Mouse (Mus musculus): ENCODE results near the gene Hmga2.

The Hmga2 gene

DNA sequence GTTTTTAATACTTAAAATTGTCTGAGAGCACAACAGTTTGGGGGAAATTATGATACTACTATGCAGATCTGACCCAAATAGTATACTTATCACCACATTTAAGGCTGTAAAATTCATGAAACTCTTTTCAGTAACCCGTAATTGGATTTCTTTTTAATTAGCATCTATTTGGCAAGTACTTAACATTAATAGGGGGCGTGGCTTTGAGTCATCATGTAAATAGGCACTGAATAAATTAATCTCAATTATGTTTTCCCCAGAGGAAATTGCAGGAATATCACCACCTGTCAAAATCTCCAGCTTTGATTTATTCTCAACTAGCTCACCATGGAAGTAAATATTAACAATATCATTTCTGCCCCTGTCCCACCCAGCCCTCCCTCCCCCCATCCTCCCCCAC, 3.7 kb downstream of the Hmga2 start:
- DNase-seq: no peak

- no peak for DNase-seq
Measured at GRCm38 (mm10) chr10:120465121-120465520, 11.1 kb downstream of the Hmga2 start.

DNA sequence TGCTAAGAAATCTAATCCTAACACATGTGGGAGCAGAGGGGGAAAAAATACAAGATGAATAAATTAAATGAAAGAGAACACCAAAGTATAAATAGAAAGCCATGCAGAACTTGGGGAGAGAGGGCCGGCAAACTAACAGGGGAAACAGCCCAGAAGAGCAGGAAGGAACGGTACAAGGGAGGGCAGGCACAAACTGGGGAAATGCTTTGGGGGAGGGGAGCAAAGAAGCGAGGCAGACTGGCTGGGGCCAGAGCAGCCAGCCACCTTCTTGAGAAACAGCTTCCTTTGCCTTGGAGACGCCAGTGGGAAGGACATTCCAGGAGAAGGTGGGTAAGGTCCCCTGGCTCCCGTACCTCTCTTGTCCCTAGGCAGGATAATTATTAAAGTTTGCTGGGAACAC, 14.5 kb downstream of the Hmga2 start:
- peak; percentile 28 for DNase-seq

DNA sequence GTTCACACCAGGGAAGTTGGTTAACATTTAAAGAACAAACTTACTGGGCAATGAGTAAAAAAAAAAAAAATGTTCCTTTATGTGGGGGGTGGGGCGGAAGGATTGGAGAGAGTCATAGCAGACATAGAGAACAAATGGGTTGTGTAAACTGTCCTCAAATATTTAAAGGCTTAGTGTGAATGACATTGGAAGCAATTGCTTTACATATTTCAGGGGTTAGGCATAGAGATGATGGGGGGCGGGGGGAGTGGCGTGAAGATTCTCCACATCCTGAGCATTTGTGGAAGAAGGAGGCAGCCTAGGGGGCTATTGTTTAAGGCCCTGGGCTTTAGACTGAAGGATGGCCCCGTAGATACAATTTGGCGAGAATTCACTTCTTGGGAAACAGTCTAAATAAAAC, 15.0 kb downstream of the Hmga2 start:
- DNase-seq: no peak

GRCm38 (mm10) chr10:120458866-120459265, 17.4 kb downstream of the Hmga2 start:
- no peak for DNase-seq

DNA sequence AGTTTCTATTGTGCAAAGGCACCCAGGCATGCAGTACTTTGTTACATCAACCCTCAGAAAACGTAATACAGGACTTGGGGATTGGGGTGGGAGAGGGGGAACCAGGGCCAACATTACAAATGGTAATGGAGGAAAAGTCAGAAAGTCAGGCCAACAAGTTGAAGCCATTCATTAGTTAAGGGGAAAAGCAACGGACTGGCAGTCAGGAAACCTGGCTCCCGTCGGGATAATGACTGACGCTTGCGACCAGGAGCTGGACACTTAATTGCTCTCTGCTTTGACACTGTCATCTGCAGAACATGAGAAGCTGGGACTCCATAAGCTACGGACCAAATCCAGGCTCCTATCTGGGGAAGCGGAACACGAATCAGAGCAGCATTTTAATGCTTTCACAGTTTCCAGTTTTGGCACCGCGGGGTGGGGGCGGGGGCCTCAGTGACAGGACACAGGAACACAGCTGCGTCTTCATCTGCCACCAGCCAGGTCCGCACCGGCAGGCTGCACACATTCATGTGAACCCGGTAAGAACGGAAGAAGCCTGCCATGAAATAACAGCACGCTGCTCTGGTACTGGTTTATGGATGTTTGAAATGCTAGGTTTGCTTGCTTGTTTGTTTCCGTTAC, 26.5 kb downstream of the Hmga2 start:
- DNase-seq: peak; percentile 18

DNA sequence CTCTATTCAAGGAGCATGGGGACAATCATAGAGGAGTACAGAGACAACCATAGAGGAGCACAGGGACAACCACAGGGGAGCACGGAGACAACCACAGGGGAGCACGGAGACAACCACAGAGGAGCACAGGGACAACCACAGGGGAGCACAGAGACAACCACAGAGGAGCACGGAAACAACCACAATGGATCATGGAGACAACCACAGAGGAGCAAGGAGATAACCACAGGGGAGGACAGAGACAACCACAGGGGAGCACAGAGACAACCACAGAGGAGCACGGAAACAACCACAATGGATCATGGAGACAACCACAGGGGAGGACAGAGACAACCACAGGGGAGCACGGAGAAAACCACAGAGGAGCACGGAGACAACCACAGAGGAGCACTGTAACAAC, 29.5 kb downstream of the Hmga2 start:
- no peak for DNase-seq

- no peak for DNase-seq
Measured at GRCm38 (mm10) chr10:120446206-120446605, 30.1 kb downstream of the Hmga2 start.

DNA sequence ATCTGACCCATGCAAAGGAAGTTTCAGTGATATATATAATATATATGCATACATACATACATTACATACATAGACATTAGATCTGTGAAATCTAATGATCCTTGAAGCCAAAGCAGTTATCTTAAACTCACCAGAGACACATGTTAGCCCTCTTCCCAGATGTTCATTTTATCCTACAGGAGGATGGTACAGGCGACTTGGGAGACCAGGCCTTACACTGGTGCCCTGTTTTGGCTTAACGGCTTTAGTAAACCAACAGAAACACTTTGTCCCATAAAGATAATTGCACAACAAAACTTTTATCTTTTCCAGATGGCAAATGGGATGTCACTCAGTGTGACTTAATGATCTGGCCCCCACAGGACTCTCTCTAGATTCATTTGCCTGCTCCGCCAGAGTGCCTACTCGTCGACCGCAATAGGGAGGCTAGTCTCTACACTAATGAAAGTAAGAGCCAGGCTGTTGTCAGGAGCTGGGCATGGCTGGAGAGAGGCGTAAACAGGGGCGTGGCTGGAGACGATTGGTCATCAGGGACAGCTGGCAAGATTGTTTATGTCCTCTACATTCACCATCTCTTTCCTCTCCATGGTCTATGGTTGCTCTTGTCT, 31.7 kb downstream of the Hmga2 start:
- DNase-seq: no peak

GRCm38 (mm10) chr10:120443757-120444311, 32.4 kb downstream of the Hmga2 start:
- no peak for DNase-seq

- no peak for DNase-seq
Measured at GRCm38 (mm10) chr10:120441254-120441653, 35.0 kb downstream of the Hmga2 start.

GRCm38 (mm10) chr10:120434433-120434832, 41.8 kb downstream of the Hmga2 start:
- DNase-seq: no peak

DNA sequence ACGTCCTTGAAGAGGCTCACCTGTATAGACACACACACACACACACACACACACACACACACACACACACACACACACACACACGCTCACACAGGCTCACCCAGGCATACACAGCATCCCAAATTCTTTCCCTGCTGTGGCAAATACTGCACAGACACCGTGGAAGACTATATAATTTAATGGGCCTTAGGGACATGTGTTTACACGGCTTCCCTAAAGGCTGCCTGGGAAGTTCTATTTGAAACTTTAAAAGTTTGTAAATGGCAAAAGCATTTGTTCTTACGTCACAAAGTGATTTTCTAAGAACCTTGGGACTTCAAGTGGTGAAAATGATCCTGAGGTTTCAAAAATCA, 42.8 kb downstream of the Hmga2 start:
- no peak for DNase-seq

DNA sequence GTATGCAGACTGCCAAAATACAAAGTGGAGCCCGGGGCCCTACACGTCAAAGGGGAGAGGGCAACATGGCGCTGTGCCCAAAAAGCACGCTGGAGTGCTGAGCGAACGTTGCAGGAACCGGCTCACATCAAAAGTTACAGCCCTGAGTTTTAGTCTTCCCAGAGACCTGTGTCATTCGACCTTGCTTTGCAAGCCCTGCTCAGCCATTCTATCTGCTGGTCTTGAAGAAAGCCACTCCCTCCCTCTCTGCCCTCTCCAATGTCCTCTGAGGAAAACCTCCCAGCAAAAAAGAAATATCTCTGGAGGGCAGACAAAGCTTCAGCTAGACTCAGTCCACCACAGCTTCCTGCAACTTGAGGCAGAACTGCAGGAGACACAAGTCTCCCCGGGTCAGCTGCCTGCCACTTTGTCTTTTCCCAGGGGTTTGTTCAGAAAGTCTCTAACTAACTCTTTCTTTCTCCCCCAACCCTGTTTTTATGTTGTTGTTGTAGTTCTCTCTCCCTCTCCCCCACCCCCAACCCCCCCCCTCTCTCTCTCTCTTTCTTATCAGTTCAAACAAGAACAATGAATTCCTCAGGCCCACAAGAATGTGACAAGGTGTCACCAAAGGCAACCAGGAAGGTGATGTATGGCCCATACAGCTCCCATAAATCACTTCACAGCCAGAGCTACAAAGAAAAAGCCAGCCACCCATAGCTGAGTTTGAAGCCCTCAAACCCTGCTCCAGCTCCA, 43.4 kb downstream of the Hmga2 start:
- DNase-seq: no peak

GRCm38 (mm10) chr10:120432081-120432480, 44.2 kb downstream of the Hmga2 start:
- DNase-seq: no peak

- peak; percentile 44 for DNase-seq
Measured at GRCm38 (mm10) chr10:120431435-120431834, 44.8 kb downstream of the Hmga2 start.

GRCm38 (mm10) chr10:120430422-120430821, 45.8 kb downstream of the Hmga2 start:
- DNase-seq: no peak

DNA sequence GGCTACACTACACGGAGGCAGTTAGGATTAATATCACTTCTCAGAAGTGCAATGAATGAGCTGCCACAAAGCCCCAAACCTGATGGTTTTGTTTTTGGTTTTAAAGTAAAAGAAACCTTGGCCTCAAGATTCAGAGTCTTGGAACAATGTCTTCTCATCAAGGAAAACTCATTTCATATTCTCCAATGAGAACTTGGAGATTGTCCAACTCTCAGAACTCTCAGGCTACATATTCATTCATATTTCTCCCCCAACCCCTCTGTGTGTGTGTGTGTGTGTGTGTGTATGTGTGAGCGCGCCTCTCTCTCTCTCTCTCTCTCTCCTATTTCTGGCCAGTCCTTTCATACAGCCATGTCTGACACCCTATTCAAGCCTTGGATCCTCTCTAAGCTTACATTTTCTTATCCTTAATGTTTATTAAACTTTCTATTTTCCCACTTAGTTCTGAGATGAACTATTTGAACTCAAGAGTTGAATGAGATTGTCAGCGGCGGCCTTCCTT, 46.5 kb downstream of the Hmga2 start:
- DNase-seq: no peak

- DNase-seq: no peak
Measured at GRCm38 (mm10) chr10:120429199-120429551, 47.1 kb downstream of the Hmga2 start.

DNA sequence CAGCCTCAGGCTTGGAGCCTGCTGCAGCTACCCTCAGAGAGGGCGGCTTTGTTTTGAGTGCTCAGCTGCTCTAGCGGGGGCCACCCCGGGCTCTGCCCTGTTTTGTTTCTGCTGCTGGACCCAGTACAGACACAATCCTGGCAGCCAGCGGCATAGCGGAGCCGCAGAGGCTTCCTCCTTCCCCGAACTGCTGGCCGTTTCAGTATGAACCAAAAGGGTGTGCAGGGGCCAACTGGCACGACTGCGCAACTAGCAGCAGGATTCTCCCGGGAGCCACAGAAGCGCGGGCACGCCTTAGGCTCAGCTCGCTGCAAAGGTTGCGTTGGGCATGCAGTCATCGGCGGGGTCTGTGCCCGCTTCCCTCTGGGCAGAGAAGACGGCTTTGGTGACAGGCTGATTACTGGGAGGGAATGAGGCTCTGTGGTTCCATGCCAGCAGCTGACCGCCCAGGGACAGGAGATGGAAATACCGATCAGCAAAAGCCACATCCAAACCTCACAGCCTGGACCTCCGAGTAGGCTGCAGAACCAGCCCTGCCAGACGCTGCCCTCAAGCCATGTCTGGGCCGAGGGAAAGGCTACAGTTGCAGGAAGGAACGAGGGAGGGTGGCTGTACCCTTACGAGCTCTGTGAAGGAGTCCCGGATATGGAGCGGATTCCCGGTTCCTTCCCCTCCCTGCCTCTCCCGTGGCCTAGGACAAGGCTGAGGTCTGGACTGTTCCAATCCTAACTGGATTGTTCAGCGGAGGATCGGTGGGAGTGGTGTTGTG, 47.7 kb downstream of the Hmga2 start:
- DNase-seq: peak; percentile 44

DNA sequence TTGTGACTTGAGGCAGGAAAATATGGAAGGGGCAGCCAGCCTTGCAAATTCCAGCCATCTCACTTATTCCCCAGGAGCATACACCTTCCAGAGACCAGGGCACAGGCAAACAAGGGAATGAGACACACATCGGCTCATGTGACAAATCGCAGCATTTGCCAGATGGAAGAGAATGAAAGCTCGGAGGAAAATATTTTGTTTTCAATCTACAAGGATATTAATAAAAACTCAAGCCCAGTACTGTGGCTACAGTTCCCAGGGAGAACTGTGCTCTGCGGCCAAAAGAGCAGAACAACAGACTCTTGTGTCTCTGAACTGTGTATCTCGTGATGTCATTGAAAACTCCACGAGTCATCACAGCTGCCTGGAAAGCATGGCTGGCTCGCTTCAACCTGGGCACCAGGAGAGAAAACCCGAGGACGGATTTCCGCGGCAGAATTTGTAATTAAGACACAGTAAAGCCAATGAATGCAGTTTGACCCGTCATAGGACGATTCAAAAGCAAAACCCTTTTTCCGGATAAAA, 50.1 kb downstream of the Hmga2 start:
- no peak for DNase-seq

- DNase-seq: no peak
Measured at GRCm38 (mm10) chr10:120424015-120424414, 52.3 kb downstream of the Hmga2 start.

GRCm38 (mm10) chr10:120423256-120423655, 53.0 kb downstream of the Hmga2 start:
- DNase-seq: no peak
